Mouse (Mus musculus): ENCODE data around the gene Gm49355. TPM values are rescaled to one million over a fixed set of nuclear protein-coding genes. Genes with fewer than 3 reads are reported as not detected.

The Gm49355 gene
- polyA plus RNA-seq, 1 experiment from 2014 or later: 0.07 TPM

GRCm38 (mm10) chr14:12345241-12345921, 61.6 kb downstream of the Gm49355 start:
- Histone ChIP-seq H3K9me3 (no peaks in the 10 kb centered on the region), H3K36me3 (no peaks in the 10 kb centered on the region), H3K27ac (no peak overlapping the region), H3K4me3 (peak overlapping the region; percentile 36), H3K4me1 (replicated peaks) (peaks cover 28% of the 10 kb centered on the region), H3K27me3 (ENCODE audit: insufficient read depth, poor library complexity, severe bottlenecking) (peaks cover 100% of the 10 kb centered on the region)
- DNase-seq (ENCODE audit: low spot score): peak; percentile 56
- under 1% methylated on average over 40 of the region's 40 CpGs for WGBS

GRCm38 (mm10) chr14:12346011-12346864, 62.5 kb downstream of the Gm49355 start:
- Histone ChIP-seq H3K4me3 (peak overlapping the region; percentile 36), H3K4me1 (replicated peaks) (peaks cover 24% of the 10 kb centered on the region), H3K36me3 (no peaks in the 10 kb centered on the region), H3K27me3 (ENCODE audit: insufficient read depth, poor library complexity, severe bottlenecking) (peaks cover 100% of the 10 kb centered on the region), H3K9me3 (no peaks in the 10 kb centered on the region), H3K27ac (no peak overlapping the region)
- DNase-seq (ENCODE audit: low spot score): peak; percentile 57
- under 1% methylated on average over 50 of the region's 50 CpGs for WGBS

GRCm38 (mm10) chr14:12346865-12347600, 63.3 kb downstream of the Gm49355 start:
- no peaks in the 10 kb centered on the region for H3K36me3 ChIP-seq
- peaks cover 21% of the 10 kb centered on the region for H3K4me1 ChIP-seq (replicated peaks)
- DNase-seq (ENCODE audit: low spot score): peak; percentile 45
- 1% methylated on average over 26 of the region's 26 CpGs for WGBS
- H3K4me3 ChIP-seq: peak overlapping the region; percentile 23; the same call in 1 of the 2 replicates
- no peak overlapping the region for H3K27ac ChIP-seq
- H3K27me3 ChIP-seq (ENCODE audit: insufficient read depth, poor library complexity, severe bottlenecking): peaks cover 100% of the 10 kb centered on the region
- H3K9me3 ChIP-seq: no peaks in the 10 kb centered on the region

- 4% methylated on average over 2 of the region's 2 CpGs for WGBS
- Histone ChIP-seq H3K27ac (no peak within 1 kb of the TSS), H3K36me3 (no peaks in the 10 kb centered on the region), H3K4me1 (replicated peaks) (peaks cover 21% of the 10 kb centered on the region), H3K27me3 (ENCODE audit: insufficient read depth, poor library complexity, severe bottlenecking) (peaks cover 100% of the 10 kb centered on the region), H3K9me3 (no peaks in the 10 kb centered on the region), H3K4me3 (no peak within 1 kb of the TSS)
- no peak for DNase-seq (ENCODE audit: low spot score)
Observed at GRCm38 (mm10) chr14:12348089-12348488, 64.3 kb downstream of the Gm49355 start, which contains the start of gene Fezf2. Gene Fezf2 (minus strand): TSS chr14:12348189.

GRCm38 (mm10) chr14:12349334-12350090, 65.7 kb downstream of the Gm49355 start:
- Histone ChIP-seq H3K4me1 (replicated peaks) (peaks cover 18% of the 10 kb centered on the region), H3K27ac (no peak overlapping the region), H3K4me3 (no peak overlapping the region), H3K9me3 (no peaks in the 10 kb centered on the region), H3K36me3 (no peaks in the 10 kb centered on the region), H3K27me3 (ENCODE audit: insufficient read depth, poor library complexity, severe bottlenecking) (peaks cover 100% of the 10 kb centered on the region)
- DNase-seq (ENCODE audit: low spot score): peak; percentile 33
- WGBS: 5% methylated on average over 15 of the region's 15 CpGs

GRCm38 (mm10) chr14:12350271-12350916, 66.6 kb downstream of the Gm49355 start:
- H3K4me1 ChIP-seq (replicated peaks): peaks cover 9% of the 10 kb centered on the region; the same call in 1 of the 2 replicates
- H3K27ac ChIP-seq: no peak overlapping the region
- H3K36me3 ChIP-seq: no peaks in the 10 kb centered on the region
- DNase-seq (ENCODE audit: low spot score): peak; percentile 42
- peaks cover 100% of the 10 kb centered on the region for H3K27me3 ChIP-seq (ENCODE audit: insufficient read depth, poor library complexity, severe bottlenecking)
- no peaks in the 10 kb centered on the region for H3K9me3 ChIP-seq
- WGBS: 4% methylated on average over 16 of the region's 16 CpGs
- H3K4me3 ChIP-seq: no peak overlapping the region

Other genes with a start within 250 kb of the Gm49355 start
- 21.8 and 26.1 TPM in 2 replicates for gene 3830406C13Rik, start 197 bp downstream of the Gm49355 start, polyA plus RNA-seq (2016; fragmentation: Nextera tagmentation; extraction: Ambion mirVana)
- gene Fezf2, start 64.2 kb downstream of the Gm49355 start, polyA plus RNA-seq (2016; fragmentation: Nextera tagmentation; extraction: Ambion mirVana): 0.24 and 1.7 TPM in 2 replicates